Mouse (Mus musculus) stomach, embryonic 15.5 days (tissue): ENCODE data around the gene Upp2. TPM values are rescaled to one million over a fixed set of nuclear protein-coding genes. Genes with fewer than 3 reads are reported as not detected.

ENCODE experiments used
- ATAC-seq: fragments of 200-750 bp; cut with Nextera tagmentation; 2 replicates; pipeline ENCODE4 v1.8.0; 2017; ENCODE audit warnings: low read depth, moderate number of reproducible peaks, moderate TSS enrichment; ENCODE audit not compliant: insufficient read depth, low FRiP score
- H3K27ac ChIP-seq: fragments of 300-500 bp; sonication (generic); 2 replicates; pipeline ENCODE4 v1.5.1; 2015; ENCODE audit warnings: mild to moderate bottlenecking, inconsistent platforms
- H3K27me3 ChIP-seq: fragments of 300-500 bp; sonication (generic); replicated peaks from 2 replicates; pipeline ENCODE4 v1.6.1; 2015; ENCODE audit warnings: inconsistent platforms
- H3K36me3 ChIP-seq: fragments of 300-500 bp; sonication (generic); 2 replicates; pipeline ENCODE4 v1.6.1; 2015; ENCODE audit warnings: inconsistent platforms
- H3K4me1 ChIP-seq: fragments of 300-500 bp; sonication (generic); 2 replicates; pipeline ENCODE4 v1.6.1; 2015; ENCODE audit warnings: inconsistent platforms
- H3K4me2 ChIP-seq: fragments of 300-500 bp; sonication (generic); 2 replicates; pipeline ENCODE4 v1.6.1; 2015; ENCODE audit warnings: mild to moderate bottlenecking, inconsistent platforms
- H3K4me3 ChIP-seq: fragments of 300-500 bp; sonication (generic); replicated peaks from 2 replicates; pipeline ENCODE4 v1.5.1; 2015; ENCODE audit warnings: inconsistent platforms
- H3K9ac ChIP-seq: fragments of 300-500 bp; sonication (generic); 2 replicates; pipeline ENCODE4 v1.6.1; 2015; ENCODE audit warnings: inconsistent platforms
- H3K9me3 ChIP-seq: fragments of 300-500 bp; sonication (generic); 2 replicates; pipeline ENCODE4 v1.6.1; 2016; ENCODE audit warnings: inconsistent platforms
- WGBS: fragments of 180-500 bp; shearing (Covaris S2); methylation state at CpG from one replicate; pipeline ENCODE4 v1.1.7; 2015; 5-methylcytosine and 5-hydroxymethylcytosine counted together
- polyA plus RNA-seq: library from polyadenylated mRNA; unstranded; fragments of >200 nt; fragmentation: Nextera tagmentation; extraction: Ambion mirVana; gene quantifications from 2 replicates; pipeline ENCODE4 v1.2.1, GENCODE M21; 2015

Gene Upp2
- polyA plus RNA-seq, 1 experiment from 2014 or later = 7.1 TPM

- H3K4me1 ChIP-seq = no peaks in the 10 kb centered on the region
Measured at GRCm38 (mm10) chr2:58829981-58830742, 263.1 kb downstream of the Upp2 start.

GRCm38 (mm10) chr2:58832253-58832980 is 265.3 kb downstream of the Upp2 start:
- WGBS = 91% methylated on average over 20 of the region's 20 CpGs
- H3K9me3 ChIP-seq = no peaks in the 10 kb centered on the region

More at GRCm38 (mm10) chr2:58829981-58830742, 263.1 kb downstream of the Upp2 start:
- H3K36me3 ChIP-seq = no peaks in the 10 kb centered on the region
- no peak overlapping the region for H3K4me2 ChIP-seq
- H3K9ac ChIP-seq = no peak overlapping the region
- no peak overlapping the region for H3K4me3 ChIP-seq
- peak overlapping the region; percentile 65 for H3K27ac ChIP-seq
- WGBS = 41% methylated on average over 7 of the region's 7 CpGs
- peak; percentile 65; the same call in 1 of the 2 replicates for ATAC-seq
- H3K9me3 ChIP-seq = no peaks in the 10 kb centered on the region
- H3K27me3 ChIP-seq = no peaks in the 10 kb centered on the region

GRCm38 (mm10) chr2:58841021-58841420 is 273.9 kb downstream of the Upp2 start:
- Histone ChIP-seq H3K4me2 (no peak overlapping the region), H3K27ac (no peak overlapping the region), H3K36me3 (no peaks in the 10 kb centered on the region), H3K27me3 (no peaks in the 10 kb centered on the region), H3K4me1 (no peaks in the 10 kb centered on the region), H3K4me3 (no peak overlapping the region), H3K9me3 (no peaks in the 10 kb centered on the region), H3K9ac (no peak overlapping the region)
- no peak for ATAC-seq
- 61% methylated on average over 3 of the region's 3 CpGs for WGBS

More at GRCm38 (mm10) chr2:58832253-58832980, 265.3 kb downstream of the Upp2 start:
- H3K9ac ChIP-seq = no peak overlapping the region
- ATAC-seq = no peak
- no peak overlapping the region for H3K4me2 ChIP-seq
- no peaks in the 10 kb centered on the region for H3K4me1 ChIP-seq
- no peak overlapping the region for H3K27ac ChIP-seq
- no peaks in the 10 kb centered on the region for H3K27me3 ChIP-seq
- no peak overlapping the region for H3K4me3 ChIP-seq
- no peaks in the 10 kb centered on the region for H3K36me3 ChIP-seq

GRCm38 (mm10) chr2:58842443-58842842 is 275.3 kb downstream of the Upp2 start:
- no peak overlapping the region for H3K9ac ChIP-seq
- H3K27ac ChIP-seq = no peak overlapping the region
- no peak for ATAC-seq
- no peaks in the 10 kb centered on the region for H3K36me3 ChIP-seq
- H3K4me2 ChIP-seq = no peak overlapping the region
- H3K27me3 ChIP-seq = no peaks in the 10 kb centered on the region
- 75% methylated on average over 4 of the region's 4 CpGs for WGBS
- H3K4me3 ChIP-seq = no peak overlapping the region
- H3K9me3 ChIP-seq = no peaks in the 10 kb centered on the region
- no peaks in the 10 kb centered on the region for H3K4me1 ChIP-seq

Other genes starting within 250 kb of the Upp2 start
- gene Acvr1c, start 209.4 kb upstream of the Upp2 start, polyA plus RNA-seq = 1.6 and 1.9 TPM in 2 replicates
- gene Gm17409, start 97.2 kb upstream of the Upp2 start, polyA plus RNA-seq = not detected in 2 replicates
- 6.8 and 7.0 TPM in 2 replicates for gene Acvr1, start 141 bp upstream of the Upp2 start, polyA plus RNA-seq